Mouse (Mus musculus) C2C12 (cell line): ENCODE data around the gene Pcnx2. TPM values are rescaled to one million over a fixed set of nuclear protein-coding genes. Genes with fewer than 3 reads are reported as not detected.

ENCODE experiments used
- H3K27me3 ChIP-seq: one replicate; pipeline ENCODE4 v1.6.1; 2011; ENCODE audit not compliant: control insufficient read depth, insufficient read depth, insufficient read length
- H3K36me3 ChIP-seq: one replicate; pipeline ENCODE4 v1.6.1; 2011; ENCODE audit not compliant: control insufficient read depth, insufficient read depth
- H3K4me3 ChIP-seq: one replicate; pipeline ENCODE4 v1.5.1; 2011; ENCODE audit warnings: mild to moderate bottlenecking, control low read depth; ENCODE audit not compliant: poor library complexity, insufficient read depth, severe bottlenecking
- H3K79me2 ChIP-seq: one replicate; pipeline ENCODE4 v1.6.1; 2011; ENCODE audit not compliant: control insufficient read depth, insufficient read depth
- H3K79me3 ChIP-seq: one replicate; pipeline ENCODE4 v1.6.1; 2011; ENCODE audit warnings: low read depth, control low read depth
- H3ac ChIP-seq: one replicate; pipeline ENCODE3; 2011; ENCODE audit warnings: low read depth; ENCODE audit not compliant: control insufficient read depth, insufficient read length
- CEBPB ChIP-seq: IDR thresholded peaks from one replicate; pipeline ENCODE4 v1.6.1; 2011; ENCODE audit warnings: low read depth, mild to moderate bottlenecking, control low read depth, moderate library complexity
- CTCF ChIP-seq: IDR thresholded peaks from one replicate; pipeline ENCODE4 v1.5.1; 2011; ENCODE audit not compliant: control insufficient read depth, insufficient read depth, insufficient read length
- FOSL1 ChIP-seq: IDR thresholded peaks from one replicate; pipeline ENCODE4 v1.8.0; 2011; ENCODE audit warnings: mild to moderate bottlenecking, low read length; ENCODE audit not compliant: poor library complexity, insufficient read depth, severe bottlenecking
- MAX ChIP-seq: IDR thresholded peaks from one replicate; pipeline ENCODE4 v1.6.1; 2011; ENCODE audit warnings: mild to moderate bottlenecking, control low read depth
- MYOD1 ChIP-seq: IDR thresholded peaks from one replicate; pipeline ENCODE4 v1.6.1; 2011; ENCODE audit warnings: low read depth; ENCODE audit not compliant: control insufficient read depth, insufficient read length
- MYOG ChIP-seq: IDR thresholded peaks from one replicate; pipeline ENCODE4 v1.6.1; 2011; ENCODE audit not compliant: control insufficient read depth, insufficient read length; ENCODE audit errors: extremely low read depth
- USF1 ChIP-seq: IDR thresholded peaks from one replicate; pipeline ENCODE4 v1.6.1; 2011; ENCODE audit warnings: low read depth, mild to moderate bottlenecking, control low read depth, moderate library complexity
- polyA plus RNA-seq: library from polyadenylated mRNA; unstranded; fragments of >200 nt; fragmentation: generic; extraction: Trizol; gene quantifications from one replicate; pipeline ENCODE4 v1.2.1, GENCODE M21; 2012; ENCODE audit warnings: missing spikeins

Gene Pcnx2
- polyA plus RNA-seq, 1 experiment: not detected

GRCm38 (mm10) chr8:125897388-125897787, 729 bp downstream of the Pcnx2 start:
- Histone ChIP-seq H3K79me3 (no peaks in the 10 kb centered on the region), H3ac (no peak overlapping the region), H3K79me2 (no peaks in the 10 kb centered on the region), H3K36me3 (no peaks in the 10 kb centered on the region), H3K27me3 (peaks cover 13% of the 10 kb centered on the region), H3K4me3 (no peak overlapping the region)
- no peak for TF ChIP-seq USF1
- TF ChIP-seq MYOG: no peak
- no peak for TF ChIP-seq CTCF
- TF ChIP-seq MAX: no peak
- no peak for TF ChIP-seq FOSL1
- TF ChIP-seq CEBPB: no peak
- no peak for TF ChIP-seq MYOD1

GRCm38 (mm10) chr8:125889920-125890319, 8.2 kb downstream of the Pcnx2 start:
- H3K4me3 ChIP-seq: no peak overlapping the region
- no peaks in the 10 kb centered on the region for H3K79me2 ChIP-seq
- no peak overlapping the region for H3ac ChIP-seq
- H3K36me3 ChIP-seq: no peaks in the 10 kb centered on the region
- no peaks in the 10 kb centered on the region for H3K79me3 ChIP-seq
- peaks cover 4% of the 10 kb centered on the region for H3K27me3 ChIP-seq
- TF ChIP-seq CEBPB (no peak), CTCF (no peak), USF1 (no peak), FOSL1 (no peak), MAX (no peak), MYOG (no peak), MYOD1 (no peak)

- Histone ChIP-seq H3ac (no peak overlapping the region), H3K4me3 (no peak overlapping the region), H3K79me2 (no peaks in the 10 kb centered on the region), H3K79me3 (no peaks in the 10 kb centered on the region), H3K27me3 (peaks cover 5% of the 10 kb centered on the region), H3K36me3 (no peaks in the 10 kb centered on the region)
- no peak for TF ChIP-seq FOSL1
- TF ChIP-seq CEBPB: no peak
- no peak for TF ChIP-seq MYOG
- no peak for TF ChIP-seq MYOD1
- TF ChIP-seq USF1: no peak
- TF ChIP-seq MAX: no peak
- TF ChIP-seq CTCF: no peak
Measured at GRCm38 (mm10) chr8:125887549-125887948, 10.6 kb downstream of the Pcnx2 start.

- H3K36me3 ChIP-seq: no peaks in the 10 kb centered on the region
- H3K4me3 ChIP-seq: no peak overlapping the region
- H3K27me3 ChIP-seq: peaks cover 17% of the 10 kb centered on the region
- TF ChIP-seq MYOG (no peak), CEBPB (no peak), FOSL1 (no peak), MYOD1 (no peak), USF1 (no peak), MAX (no peak), CTCF (no peak)
- H3K79me3 ChIP-seq: no peaks in the 10 kb centered on the region
- H3K79me2 ChIP-seq: no peaks in the 10 kb centered on the region
- no peak overlapping the region for H3ac ChIP-seq
Measured at GRCm38 (mm10) chr8:125880447-125880846, 17.7 kb downstream of the Pcnx2 start.

GRCm38 (mm10) chr8:125873250-125873534, 24.9 kb downstream of the Pcnx2 start:
- no peak for TF ChIP-seq CEBPB
- no peak for TF ChIP-seq MAX
- no peak for TF ChIP-seq MYOD1
- TF ChIP-seq USF1: no peak
- no peak for TF ChIP-seq FOSL1
- TF ChIP-seq MYOG: no peak
- no peak for TF ChIP-seq CTCF

GRCm38 (mm10) chr8:125872501-125873249, 25.4 kb downstream of the Pcnx2 start:
- TF ChIP-seq MYOG (no peak), USF1 (no peak), CEBPB (no peak), CTCF (no peak), MYOD1 (no peak), MAX (no peak), FOSL1 (no peak)
- H3K79me3 ChIP-seq: no peaks in the 10 kb centered on the region

More at GRCm38 (mm10) chr8:125873250-125873534, 24.9 kb downstream of the Pcnx2 start:
- H3K79me3 ChIP-seq: no peaks in the 10 kb centered on the region
- no peak overlapping the region for H3K4me3 ChIP-seq
- no peaks in the 10 kb centered on the region for H3K36me3 ChIP-seq
- H3K79me2 ChIP-seq: no peaks in the 10 kb centered on the region
- H3ac ChIP-seq: no peak overlapping the region
- H3K27me3 ChIP-seq: peaks cover 32% of the 10 kb centered on the region

More at GRCm38 (mm10) chr8:125872501-125873249, 25.4 kb downstream of the Pcnx2 start:
- H3ac ChIP-seq: no peak overlapping the region
- no peak overlapping the region for H3K4me3 ChIP-seq
- no peaks in the 10 kb centered on the region for H3K79me2 ChIP-seq
- peaks cover 31% of the 10 kb centered on the region for H3K27me3 ChIP-seq
- H3K36me3 ChIP-seq: no peaks in the 10 kb centered on the region
